Mouse (Mus musculus) liver, adult 2 months (tissue): ENCODE results near the gene Kansl2. TPM values are rescaled to one million over a fixed set of nuclear protein-coding genes. Genes with fewer than 3 reads are reported as not detected.

Experiments used
- DNase-seq: peaks from one replicate; pipeline ENCODE4 v3.0.0-alpha.2; 2011; ENCODE audit warnings: low read depth, low spot score; ENCODE audit errors: extremely low read depth
- H3K27ac ChIP-seq: fragments of 200-500 bp; replicated peaks from 2 replicates; pipeline ENCODE4 v1.5.1; 2012; ENCODE audit warnings: low read depth, mild to moderate bottlenecking, control low read depth, inconsistent platforms, low read length; ENCODE audit not compliant: insufficient read depth
- H3K27me3 ChIP-seq: fragments of 200-500 bp; 2 replicates; pipeline ENCODE4 v1.6.1; 2012; ENCODE audit warnings: mild to moderate bottlenecking, moderate library complexity, low read length, inconsistent platforms; ENCODE audit not compliant: control insufficient read depth, insufficient read depth
- H3K36me3 ChIP-seq: fragments of 200-500 bp; 2 replicates; pipeline ENCODE4 v1.6.1; 2012; ENCODE audit warnings: low read length, inconsistent platforms; ENCODE audit not compliant: control insufficient read depth, insufficient read depth
- H3K4me1 ChIP-seq: fragments of 200-500 bp; 2 replicates; pipeline ENCODE4 v1.6.1; 2011; ENCODE audit warnings: low read length; ENCODE audit not compliant: control insufficient read depth, insufficient read depth
- H3K4me3 ChIP-seq: fragments of 200-500 bp; 2 replicates; pipeline ENCODE4 v1.5.1; 2011; ENCODE audit warnings: low read depth, mild to moderate bottlenecking, control low read depth, low read length, moderate library complexity; ENCODE audit not compliant: insufficient read depth
- H3K79me2 ChIP-seq: fragments of 200-500 bp; 2 replicates; pipeline ENCODE4 v1.6.1; 2012; ENCODE audit warnings: inconsistent platforms, mild to moderate bottlenecking, low read length, moderate library complexity; ENCODE audit not compliant: control insufficient read depth, insufficient read depth
- H3K9ac ChIP-seq: fragments of 200-500 bp; 2 replicates; pipeline ENCODE4 v1.6.1; 2012; ENCODE audit warnings: low read depth, mild to moderate bottlenecking, control low read depth, inconsistent platforms, low read length
- CTCF ChIP-seq: fragments of 200-500 bp; IDR thresholded peaks from 2 replicates; pipeline ENCODE4 v1.5.1; 2011; ENCODE audit warnings: low read depth, low read length, control low read depth
- POLR2A ChIP-seq: fragments of 200-500 bp; IDR thresholded peaks from 2 replicates; pipeline ENCODE4 v1.6.1; 2011; ENCODE audit warnings: low read length, control low read depth; ENCODE audit not compliant: insufficient read depth; ENCODE audit errors: extremely low read depth
- WGBS: fragments of 180-500 bp; shearing (Covaris S2); methylation state at CpG from one replicate; pipeline ENCODE4 v1.1.7; 2018; 5-methylcytosine and 5-hydroxymethylcytosine counted together
- polyA plus RNA-seq: library from polyadenylated mRNA; depleted of rRNA; stranded (reverse); fragments of >200 nt; gene quantifications from 2 replicates; pipeline ENCODE4 v1.2.3, GENCODE M21; 2012
- total RNA-seq: library from RNA; depleted of rRNA; stranded (reverse); fragments of >200 nt; gene quantifications from 2 replicates; pipeline ENCODE4 v1.2.3, GENCODE M21; 2014

Gene Kansl2
- total and polyA plus RNA-seq, 2 experiments: 17.9 to 21.9 TPM

DNA sequence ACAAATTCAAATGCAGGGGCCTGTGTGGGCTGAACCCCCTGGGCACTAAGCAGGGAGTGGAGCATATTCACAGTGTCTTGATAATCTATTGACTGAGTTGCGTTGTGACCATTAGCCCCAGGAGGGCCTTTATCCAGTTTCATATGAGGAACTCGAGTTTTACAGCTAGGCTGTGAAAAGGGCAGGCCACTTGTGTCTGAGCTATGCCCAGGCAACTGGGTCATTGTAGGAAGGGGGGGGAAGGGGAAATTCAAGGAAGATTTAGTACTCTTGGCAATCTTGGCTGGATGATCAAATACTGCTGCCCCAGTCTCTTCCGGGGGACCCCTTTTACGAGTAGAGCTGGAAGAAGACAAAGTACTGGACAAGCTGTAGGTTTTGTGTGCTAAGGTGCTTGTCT lies 9.3 kb upstream of the Kansl2 start:
- Histone ChIP-seq H3K36me3 (peaks cover 60% of the 10 kb centered on the region), H3K4me1 (no peaks in the 10 kb centered on the region; the same call in 1 of the 2 replicates), H3K27me3 (no peaks in the 10 kb centered on the region), H3K27ac (no peak overlapping the region), H3K79me2 (0 out of 2 replicates have a peak, but pooled peaks cover 2% of the 10 kb centered on the region), H3K9ac (no peak overlapping the region), H3K4me3 (no peak overlapping the region)
- WGBS: 91% methylated on average over 4 of the region's 4 CpGs
- DNase-seq: no peak
- TF ChIP-seq POLR2A (no peak), CTCF (no peak)

DNA sequence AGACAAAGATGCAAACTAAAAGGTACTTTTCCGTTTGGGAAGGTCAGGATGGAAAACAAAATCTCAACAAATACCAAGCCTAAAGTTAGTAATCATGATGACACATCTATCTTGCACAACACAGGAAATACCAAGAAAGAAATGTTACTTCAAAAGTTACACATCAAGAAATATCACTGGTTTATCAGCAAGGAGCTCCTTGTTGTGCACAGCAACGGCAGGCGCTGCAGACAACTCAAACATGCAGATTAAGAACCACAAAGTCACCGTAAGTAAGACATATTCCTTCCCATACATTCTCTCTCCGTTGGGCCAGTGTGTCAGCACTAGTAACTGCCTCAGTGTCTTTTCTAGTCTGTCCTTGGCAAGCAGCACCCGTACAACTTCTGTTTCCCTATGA lies 7.0 kb upstream of the Kansl2 start:
- H3K4me3 ChIP-seq: no peak overlapping the region
- no peak for TF ChIP-seq POLR2A
- no peak for TF ChIP-seq CTCF
- peaks cover 47% of the 10 kb centered on the region for H3K36me3 ChIP-seq
- 72% methylated on average over 6 of the region's 6 CpGs for WGBS
- no peak overlapping the region for H3K27ac ChIP-seq
- H3K9ac ChIP-seq: no peak overlapping the region
- no peaks in the 10 kb centered on the region; the same call in 1 of the 2 replicates for H3K4me1 ChIP-seq
- 0 out of 2 replicates have a peak, but pooled peaks cover 2% of the 10 kb centered on the region for H3K79me2 ChIP-seq
- H3K27me3 ChIP-seq: no peaks in the 10 kb centered on the region
- no peak for DNase-seq

DNA sequence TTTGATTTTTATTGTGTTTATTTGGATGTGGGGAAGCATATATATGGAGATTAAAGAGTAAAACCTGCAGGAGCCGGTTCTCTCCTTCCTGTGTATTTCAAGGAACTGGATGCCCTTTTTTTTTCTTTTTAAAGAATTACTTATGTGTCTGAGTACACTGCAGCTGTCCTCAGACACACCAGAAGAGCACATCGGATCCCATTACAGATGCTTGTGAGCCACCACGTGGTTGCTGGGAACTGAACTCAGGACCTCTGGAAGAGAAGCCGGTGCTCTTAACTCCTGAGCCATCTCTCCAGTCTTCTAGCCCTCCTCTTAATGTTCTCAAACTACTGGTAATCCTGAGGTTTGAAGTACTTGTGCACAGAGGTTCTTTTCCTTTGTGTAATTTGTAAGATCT lies 3.9 kb upstream of the Kansl2 start:
- Histone ChIP-seq H3K27me3 (no peaks in the 10 kb centered on the region), H3K36me3 (peaks cover 20% of the 10 kb centered on the region), H3K27ac (no peak overlapping the region), H3K79me2 (0 out of 2 replicates have a peak, but pooled peaks cover under 1% of the 10 kb centered on the region), H3K9ac (no peak overlapping the region), H3K4me3 (no peak overlapping the region), H3K4me1 (no peaks in the 10 kb centered on the region; the same call in 1 of the 2 replicates)
- TF ChIP-seq CTCF (no peak), POLR2A (no peak)
- WGBS: 75% methylated on average over 4 of the region's 4 CpGs
- no peak for DNase-seq

DNA sequence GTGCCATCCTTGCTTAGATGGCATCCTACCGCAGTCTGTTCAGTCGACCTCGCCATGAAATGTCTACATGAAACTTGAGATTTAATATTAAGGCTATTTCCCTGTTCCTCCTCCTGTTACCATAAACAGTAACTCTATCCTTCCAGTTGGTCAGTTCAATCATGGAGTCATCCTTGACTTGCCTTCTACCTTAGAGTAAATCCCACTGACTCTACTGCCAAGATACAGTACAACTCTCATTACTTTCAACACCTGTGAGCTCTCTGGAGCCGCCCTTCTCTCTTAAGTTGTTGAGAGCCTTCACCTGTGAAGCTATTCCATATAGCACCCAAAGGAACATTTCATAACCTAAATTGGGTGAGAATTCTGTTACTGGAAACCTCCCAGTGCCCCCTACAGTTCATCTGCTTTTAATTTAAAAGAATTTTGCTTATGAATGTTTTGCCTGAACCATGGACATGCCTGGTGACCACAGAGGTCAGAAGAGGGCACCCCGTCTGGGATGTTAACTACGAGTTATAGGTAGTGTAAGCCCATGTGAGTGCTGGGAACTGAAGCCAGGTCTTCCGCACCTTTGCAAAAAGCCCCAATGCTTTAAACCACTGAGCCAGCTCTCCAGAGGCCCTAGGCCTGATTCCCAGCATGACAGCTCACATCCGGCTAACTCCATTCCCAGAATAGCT lies 2.9 kb upstream of the Kansl2 start:
- Histone ChIP-seq H3K4me1 (peaks cover 2% of the 10 kb centered on the region), H3K27me3 (no peaks in the 10 kb centered on the region), H3K4me3 (no peak overlapping the region), H3K36me3 (peaks cover 17% of the 10 kb centered on the region), H3K79me2 (peaks cover 7% of the 10 kb centered on the region; the same call in 1 of the 2 replicates), H3K27ac (no peak overlapping the region), H3K9ac (no peak overlapping the region)
- DNase-seq: no peak
- TF ChIP-seq CTCF (no peak), POLR2A (no peak)
- WGBS: 89% methylated on average over 8 of the region's 8 CpGs

DNA sequence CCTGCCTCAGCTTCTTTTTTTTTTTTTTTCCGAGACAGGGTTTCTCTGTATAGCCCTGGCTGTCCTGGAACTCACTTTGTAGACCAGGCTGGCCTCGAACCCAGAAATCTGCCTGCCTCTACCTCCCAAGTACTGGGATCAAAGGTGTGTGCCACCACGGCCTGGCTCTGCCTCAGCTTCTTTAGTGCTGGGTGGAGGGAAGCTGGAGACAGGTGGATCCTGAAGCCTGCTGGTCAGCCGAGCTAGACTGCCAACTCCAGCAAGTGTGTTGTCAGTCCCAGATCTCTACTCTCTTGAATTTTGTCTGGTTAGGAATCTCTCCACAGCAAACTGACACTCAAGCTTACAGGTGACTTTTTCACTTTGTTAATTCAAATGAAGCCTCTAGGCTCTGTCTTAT lies 1.9 kb upstream of the Kansl2 start:
- Histone ChIP-seq H3K9ac (no peak overlapping the region), H3K36me3 (peaks cover 19% of the 10 kb centered on the region), H3K79me2 (peaks cover 12% of the 10 kb centered on the region; the same call in 1 of the 2 replicates), H3K27me3 (no peaks in the 10 kb centered on the region), H3K27ac (no peak overlapping the region), H3K4me1 (peaks cover 4% of the 10 kb centered on the region), H3K4me3 (no peak overlapping the region)
- WGBS: 88% methylated on average over 4 of the region's 4 CpGs
- DNase-seq: no peak
- TF ChIP-seq POLR2A (no peak), CTCF (no peak)

DNA sequence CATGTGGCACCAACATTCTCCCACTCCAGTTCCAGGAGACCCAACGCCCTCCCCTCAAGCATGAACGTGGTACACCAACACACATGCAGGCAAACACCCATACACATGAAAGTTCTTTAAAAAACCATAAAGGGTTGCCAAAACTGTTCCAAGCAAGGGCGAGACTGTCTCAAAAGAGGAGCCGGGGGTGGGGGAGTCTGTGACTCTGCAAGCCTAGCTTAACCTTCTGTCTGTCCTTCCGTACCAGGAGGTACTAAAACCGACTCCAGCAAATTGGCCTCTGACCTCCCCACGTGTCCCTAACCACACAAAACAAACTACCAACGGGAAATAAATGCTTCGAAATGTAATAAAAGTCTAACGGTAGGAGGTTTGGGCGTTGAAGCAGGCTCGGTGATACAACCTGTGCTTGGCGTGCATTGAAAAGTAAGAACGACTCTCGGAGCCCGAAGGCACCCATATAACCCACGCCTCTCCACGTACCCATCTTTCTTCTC lies 981 bp downstream of the Kansl2 start:
- H3K4me3 ChIP-seq: peak overlapping the region; percentile 75
- under 1% methylated on average over 18 of the region's 18 CpGs for WGBS
- TF ChIP-seq POLR2A: no peak
- no peak for TF ChIP-seq CTCF
- peak overlapping the region; percentile 81 for H3K9ac ChIP-seq
- H3K36me3 ChIP-seq: peaks cover 29% of the 10 kb centered on the region
- DNase-seq: peak; percentile 76
- H3K79me2 ChIP-seq: peaks cover 12% of the 10 kb centered on the region; the same call in 1 of the 2 replicates
- peak overlapping the region; percentile 98 for H3K27ac ChIP-seq
- no peaks in the 10 kb centered on the region for H3K27me3 ChIP-seq
- H3K4me1 ChIP-seq: peaks cover 4% of the 10 kb centered on the region
